ENCODE assay signal across 8 mouse cellular contexts in the genomic region with DNA sequence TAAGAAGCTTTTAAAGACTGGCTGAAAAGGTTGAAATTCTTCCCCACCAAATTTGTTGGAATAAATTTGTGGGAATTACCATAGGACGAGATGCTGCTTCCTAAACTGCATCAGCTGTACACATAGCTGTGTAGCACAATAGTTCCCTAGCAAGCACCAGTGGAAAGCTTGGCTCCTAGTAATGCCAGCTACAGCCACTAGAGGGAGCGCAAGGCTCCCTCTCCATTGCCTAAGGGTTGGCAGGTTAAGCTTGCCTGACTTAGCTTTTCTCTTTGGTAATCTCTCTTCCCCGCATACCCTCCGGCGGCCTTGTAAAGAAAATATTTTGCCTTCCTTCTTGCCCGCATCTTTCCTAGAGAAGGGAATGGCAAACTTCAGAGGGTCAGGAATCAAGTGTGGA.
DNase-seq lines count a peak whose midpoint lies in the region; ATAC-seq and TF ChIP-seq lines count a peak whose summit lies in the region.

No protein-coding gene starts in this region.

- no peak for ATAC-seq in limb, embryonic 14.5 days (ENCODE audit: low FRiP score, low read depth)
- ATAC-seq in monocyte, adult 5-6 weeks (replicated peaks; ENCODE audit: insufficient number of reproducible peaks, low FRiP score, low TSS enrichment, poor library complexity, severe bottlenecking): peak; percentile 80

- no peak overlapping the region for H3K27ac ChIP-seq in limb, embryonic 14.5 days (replicated peaks; ENCODE audit: low read depth, low read length)

- intact Hi-C loops in gastrocnemius, postnatal 36 days (cut with DNase I): loop anchor here (1.0 kb wide), 1 partner anchor 154 kb away; no protein-coding TSS in a partner anchor

- H3K27me3 ChIP-seq in limb, embryonic 14.5 days (ENCODE audit: control insufficient read depth, insufficient read depth, low read length): no peaks in the 10 kb centered on the region

- TF ChIP-seq POLR2A in limb, embryonic 14.5 days (IDR thresholded peaks at IDR 0.05; ENCODE audit: borderline replicate concordance, extremely low read depth, insufficient read depth, insufficient read length): no peak

- H3K36me3 ChIP-seq in limb, embryonic 14.5 days (ENCODE audit: control insufficient read depth, insufficient read depth, low read length): peaks cover 8% of the 10 kb centered on the region; the same call in 1 of the 2 replicates

- H3K9me3 ChIP-seq in limb, embryonic 14.5 days (ENCODE audit: control insufficient read depth, low read length): no peaks in the 10 kb centered on the region

- 21% methylated on average over 6 of the region's 6 CpGs for WGBS in limb, embryonic 14.5 days

- H3K4me3 ChIP-seq in limb, embryonic 14.5 days (replicated peaks; ENCODE audit: low read length): no peak overlapping the region

- H3K4me2 ChIP-seq in limb, embryonic 14.5 days (replicated peaks; ENCODE audit: low read depth, low read length, severe bottlenecking): no peak overlapping the region

- H3K9ac ChIP-seq in limb, embryonic 14.5 days (ENCODE audit: low read depth, low read length, severe bottlenecking): no peak overlapping the region

- peaks cover 26% of the 10 kb centered on the region for H3K4me1 ChIP-seq in limb, embryonic 14.5 days (ENCODE audit: control insufficient read depth, insufficient read depth, low read length)

- peak; percentile 81 to 82 for DNase-seq in B cell, adult 2 months
- peak; percentile 90 for DNase-seq in adrenal gland, postnatal 10 days
- peak; percentile 77 for DNase-seq in embryo, embryonic 11 days
- peak; percentile 72 to 84 for DNase-seq in gastrocnemius, postnatal 36 days
- DNase-seq in kidney, adult 8-10 months: peak; percentile 75 to 90
- peak; percentile 86 for DNase-seq in limb, embryonic 14.5 days (ENCODE audit: low spot score)
- peak; percentile 52 to 58 for DNase-seq in spleen, postnatal 36 days (ENCODE audit: low spot score in 2 of 2)
